Mouse (Mus musculus) WW6 (cell line): Measurements from ENCODE around the gene Arhgef19.

Source experiments
- DNase-seq: peaks from one replicate; pipeline ENCODE4 v3.0.0-alpha.2; 2013; ENCODE audit warnings: low read depth, low spot score

The Arhgef19 gene

DNA sequence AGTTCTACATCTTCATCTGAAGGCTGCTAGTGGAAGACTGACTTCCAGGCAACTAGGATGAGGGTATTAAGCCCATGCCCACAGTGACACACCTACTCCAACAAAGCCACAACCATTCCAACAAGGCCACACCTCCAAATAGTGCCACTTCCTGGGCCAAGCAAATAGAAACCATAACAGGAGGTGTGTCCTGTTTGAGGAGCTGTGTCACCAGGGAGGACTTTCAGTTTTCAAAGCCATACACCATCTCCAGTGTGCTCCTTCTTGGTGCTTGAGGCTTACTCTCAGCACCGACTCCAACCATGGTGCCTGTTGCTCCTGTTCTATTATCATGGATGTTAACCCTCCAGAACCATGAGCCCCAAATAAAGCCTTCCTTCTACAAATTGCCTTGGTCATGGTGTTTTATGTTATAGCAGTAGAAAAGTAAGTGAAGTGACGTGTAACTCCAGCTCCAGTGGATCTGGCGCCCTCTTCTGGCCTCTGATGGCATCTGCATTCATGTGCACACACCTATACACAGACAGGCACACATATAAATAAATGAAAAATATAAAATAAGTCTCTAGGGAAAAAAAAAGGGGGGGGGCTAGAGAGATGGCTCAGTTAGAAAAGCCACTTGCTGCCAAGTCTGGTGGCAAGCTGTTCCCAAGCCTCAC lies 26.8 kb downstream of the Arhgef19 start:
- no peak for DNase-seq

DNA sequence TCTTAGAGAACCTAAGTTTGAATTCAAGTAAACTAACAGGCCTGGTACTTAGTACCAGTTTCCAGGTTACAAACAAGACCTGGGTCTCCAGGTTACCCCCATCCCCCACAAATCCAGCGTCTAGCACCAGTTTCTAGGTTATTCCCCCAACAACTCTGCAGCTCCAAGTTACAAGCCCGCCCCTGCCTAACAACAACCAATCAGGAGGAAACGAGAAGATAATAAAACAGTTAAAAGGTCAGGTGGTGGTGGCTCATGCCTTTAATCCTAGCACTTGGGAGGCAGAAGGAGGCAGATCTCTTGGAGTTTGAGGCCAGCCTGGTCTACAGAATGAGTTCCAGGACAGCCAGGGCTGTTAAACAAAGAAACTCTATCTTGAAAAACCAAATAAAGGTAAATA lies 28.0 kb downstream of the Arhgef19 start:
- DNase-seq, result no peak

DNA sequence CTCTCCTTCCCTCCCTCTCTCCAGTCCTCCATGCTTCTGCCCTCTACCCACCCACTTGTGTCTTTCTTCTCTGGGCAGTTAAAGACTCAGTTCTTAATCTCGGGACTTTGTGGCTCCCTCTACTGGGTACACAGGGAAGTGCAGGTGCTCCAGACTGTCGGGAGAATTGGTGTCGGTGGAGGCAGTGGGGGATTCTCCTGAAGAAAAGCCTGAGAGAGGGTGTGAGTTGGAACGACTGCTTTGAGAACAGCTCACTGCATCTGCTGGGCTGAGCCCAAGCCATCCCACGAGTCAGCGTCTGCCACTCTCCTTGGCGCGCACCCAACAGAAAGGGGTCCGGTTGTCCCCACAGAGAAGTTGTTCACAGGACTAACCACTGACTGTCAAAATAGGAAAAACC lies 28.5 kb downstream of the Arhgef19 start:
- peak; percentile 63 for DNase-seq

DNA sequence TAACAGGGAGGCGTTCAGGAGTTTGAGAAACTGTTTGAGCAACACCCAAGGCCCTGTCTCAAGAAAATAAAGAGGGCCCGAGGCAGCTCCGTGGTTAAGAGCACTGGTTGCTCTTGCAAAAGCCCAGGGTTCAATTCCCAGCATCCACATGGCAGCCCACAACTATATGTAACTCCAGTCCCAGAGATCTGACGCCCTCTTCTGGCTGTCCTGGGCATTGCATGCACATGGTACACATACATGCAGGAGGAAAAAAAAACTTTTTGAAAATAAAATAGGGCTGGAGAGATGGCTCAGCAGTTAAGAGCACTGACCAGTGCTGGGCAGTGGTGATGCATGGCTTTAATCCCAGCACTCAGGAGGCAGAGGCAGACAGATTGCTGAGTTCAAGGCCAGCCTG lies 29.1 kb downstream of the Arhgef19 start:
- no peak for DNase-seq

DNA sequence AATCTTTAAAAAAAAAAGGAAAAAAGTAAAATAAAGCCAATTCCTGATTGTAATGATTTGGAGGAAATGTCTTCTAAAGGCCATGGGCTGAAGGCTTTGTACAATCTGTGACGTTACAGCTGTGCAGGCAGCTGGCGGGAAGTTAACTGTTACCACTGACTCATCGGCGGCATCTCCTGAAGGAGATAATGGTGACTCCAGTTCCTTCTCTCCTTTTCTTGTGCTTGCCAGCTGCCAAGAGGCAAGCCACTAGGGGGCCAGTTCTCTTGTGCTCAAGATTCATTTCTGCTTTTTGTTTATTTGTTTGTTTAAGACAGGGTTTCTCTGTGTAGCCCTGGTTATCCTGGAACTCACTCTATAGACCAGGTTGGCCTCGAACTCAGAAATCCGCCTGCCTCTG lies 29.8 kb downstream of the Arhgef19 start:
- no peak for DNase-seq

- peak; percentile 80 for DNase-seq
Observed at GRCm38 (mm10) chr4:141270201-141270940, 31.1 kb downstream of the Arhgef19 start.

DNA sequence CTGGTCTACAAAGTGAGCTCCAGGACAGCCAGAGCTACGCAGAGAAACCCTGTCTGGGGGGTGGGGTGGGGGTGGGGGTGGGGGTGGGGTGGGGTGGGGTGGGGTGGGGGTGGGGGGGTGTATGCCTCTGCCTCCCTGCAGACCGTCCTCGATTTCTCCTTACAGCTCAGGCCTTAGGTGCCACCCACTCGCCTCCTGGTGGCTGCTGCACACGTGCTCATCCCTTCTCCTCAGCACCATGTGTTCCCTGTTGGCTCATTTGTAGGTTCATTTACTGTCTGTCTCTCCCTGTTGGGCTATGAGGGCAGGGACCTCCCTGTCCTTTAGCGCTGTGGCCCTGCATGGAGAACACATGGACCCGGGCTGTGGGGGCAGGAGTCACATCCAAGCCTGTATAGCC lies 31.9 kb downstream of the Arhgef19 start:
- DNase-seq, result no peak

GRCm38 (mm10) chr4:141271721-141272120 lies 32.4 kb downstream of the Arhgef19 start:
- DNase-seq, result no peak

DNA sequence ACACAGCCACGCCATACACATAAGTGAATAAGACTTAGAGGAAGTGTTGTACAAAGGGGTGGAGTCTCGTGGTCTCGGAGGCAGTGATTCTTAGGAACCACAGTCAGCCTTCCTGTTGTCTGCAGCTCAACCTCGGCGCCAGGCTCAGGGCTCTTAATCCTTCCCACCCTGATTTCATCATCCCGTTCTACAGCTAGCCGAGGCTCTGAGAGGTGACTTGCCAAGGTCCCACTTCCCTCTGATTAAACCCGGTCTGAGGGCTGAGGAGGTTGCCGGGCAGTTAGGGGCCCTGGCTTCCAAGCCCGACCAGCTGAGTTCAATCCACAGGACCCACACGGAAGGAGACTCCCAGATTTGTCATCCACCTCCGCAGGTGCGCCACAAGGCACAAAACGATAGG lies 33.6 kb downstream of the Arhgef19 start:
- DNase-seq, result no peak

DNA sequence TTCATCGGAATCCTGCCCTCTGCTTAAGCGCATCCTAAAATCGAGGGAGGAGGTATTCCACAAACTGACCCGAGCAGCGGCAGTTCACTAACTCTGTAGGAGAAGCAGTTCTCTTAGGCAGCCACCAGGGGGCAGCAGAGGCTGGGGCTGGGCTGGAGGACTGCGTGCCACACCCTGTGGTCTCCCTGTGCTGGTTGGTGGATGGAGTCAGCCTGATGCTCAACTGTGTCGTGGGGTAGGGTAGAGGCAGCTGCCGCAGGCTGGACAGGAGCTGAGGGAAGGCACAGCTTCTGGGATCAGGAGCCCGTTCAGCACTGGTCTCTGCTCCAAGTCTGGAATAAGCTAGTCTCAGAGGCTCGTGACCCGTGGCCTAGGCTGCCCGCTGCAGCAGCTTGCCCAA lies 34.0 kb downstream of the Arhgef19 start:
- peak; percentile 82 for DNase-seq

DNA sequence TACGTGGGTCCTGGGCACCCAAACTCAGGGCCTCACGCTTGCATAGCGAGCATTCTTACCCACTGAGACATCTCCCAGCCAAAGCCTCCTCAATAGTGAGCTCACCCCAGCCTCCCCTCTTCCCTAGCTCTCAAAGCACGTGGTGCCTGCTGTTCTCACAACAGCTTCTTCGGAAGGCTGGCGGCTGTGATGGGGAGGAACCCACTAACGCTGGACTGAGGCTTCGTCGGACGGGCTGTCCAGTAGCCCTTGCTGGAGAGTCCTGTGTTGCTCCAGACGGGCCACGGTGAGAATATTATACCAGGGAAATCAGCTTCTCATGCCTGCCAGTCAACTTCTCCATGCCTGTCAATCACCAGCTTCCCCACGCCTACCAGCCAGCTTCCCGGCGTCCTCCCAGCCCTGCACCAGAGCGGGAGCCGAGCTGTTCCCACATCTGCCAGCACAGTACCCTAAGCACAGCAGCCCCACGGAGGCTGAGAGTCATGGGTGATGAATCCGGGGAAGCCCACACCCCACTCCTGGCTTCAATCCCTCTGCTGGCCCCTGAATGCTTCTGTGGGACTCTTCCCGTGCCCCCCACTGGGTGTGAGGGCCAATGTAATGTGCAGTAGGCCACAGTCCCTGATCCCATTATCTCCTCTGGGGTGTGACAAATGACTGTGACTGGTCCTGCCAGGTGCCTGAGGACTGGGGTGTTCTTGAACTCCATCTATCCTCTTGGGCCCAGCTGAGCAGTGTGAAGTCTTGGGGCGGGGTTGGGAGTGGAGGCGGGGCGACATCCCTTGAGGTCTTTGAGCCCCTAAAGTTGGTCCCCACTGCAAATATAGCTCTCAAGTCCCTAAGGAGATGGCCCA lies 35.4 kb downstream of the Arhgef19 start:
- DNase-seq, result no peak

DNA sequence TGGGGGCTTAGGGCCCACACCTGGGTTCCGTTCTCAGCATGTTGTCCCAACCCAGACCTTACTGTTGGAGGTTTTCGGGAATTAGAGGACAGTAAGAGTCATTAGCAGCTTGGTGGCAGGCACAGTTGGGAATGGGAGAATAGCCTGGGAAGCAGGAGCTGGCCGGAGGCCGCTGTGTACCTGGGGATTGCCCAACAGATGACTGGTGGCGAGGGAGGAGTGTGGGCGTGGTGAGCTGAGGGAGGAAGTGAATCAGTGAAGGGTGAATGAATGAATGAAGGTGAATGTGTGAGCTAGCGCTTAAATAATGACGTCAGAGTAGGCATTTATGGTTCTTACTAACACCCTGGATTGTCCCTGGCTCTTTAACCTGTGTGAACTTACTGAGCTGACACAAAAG lies 37.9 kb downstream of the Arhgef19 start:
- no peak for DNase-seq

GRCm38 (mm10) chr4:141278154-141278553 lies 38.9 kb downstream of the Arhgef19 start:
- DNase-seq, result no peak

DNA sequence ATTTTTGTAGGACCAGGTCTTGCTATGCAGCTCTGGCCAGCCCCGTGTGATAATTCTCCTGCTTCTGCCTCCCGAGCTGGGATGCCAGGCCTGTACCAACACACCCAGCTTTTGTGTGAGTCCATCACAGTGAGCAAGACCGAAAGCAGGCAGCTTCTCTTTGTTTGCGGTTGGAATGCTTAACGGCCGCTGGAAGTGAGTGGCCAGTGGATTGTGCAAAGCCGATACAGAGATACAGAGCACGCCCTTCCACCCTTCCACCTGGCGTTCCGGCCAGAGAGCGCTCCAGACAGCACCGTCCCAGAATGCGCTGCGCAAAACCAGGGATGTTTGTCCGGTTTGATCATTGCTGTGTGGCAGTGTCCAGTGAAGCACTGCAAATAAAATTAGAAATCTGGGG lies 40.0 kb downstream of the Arhgef19 start:
- no peak for DNase-seq

- no peak for DNase-seq
Observed at GRCm38 (mm10) chr4:141279783-141280182, 40.5 kb downstream of the Arhgef19 start.

GRCm38 (mm10) chr4:141280471-141280870 lies 41.2 kb downstream of the Arhgef19 start:
- DNase-seq, result no peak

DNA sequence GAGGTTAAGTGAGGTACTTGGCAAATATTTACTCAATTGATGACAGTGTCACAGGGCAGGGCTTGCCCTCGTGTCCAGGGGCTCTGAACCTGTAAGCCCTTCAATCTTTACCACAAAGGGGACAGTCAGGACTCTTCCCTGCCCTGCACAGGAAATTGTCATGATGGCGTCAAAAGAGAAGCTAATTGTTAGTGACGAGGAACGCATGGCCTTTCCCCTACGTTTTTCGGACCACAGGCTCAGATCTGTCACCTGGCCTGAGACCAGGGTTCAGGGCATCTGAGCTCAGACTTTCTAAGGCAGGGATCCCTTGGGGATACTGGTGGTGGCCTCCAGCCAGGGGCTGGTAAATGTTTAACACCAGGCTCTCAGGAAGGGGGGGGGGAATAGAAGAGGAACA lies 41.9 kb downstream of the Arhgef19 start:
- DNase-seq, result no peak

DNA sequence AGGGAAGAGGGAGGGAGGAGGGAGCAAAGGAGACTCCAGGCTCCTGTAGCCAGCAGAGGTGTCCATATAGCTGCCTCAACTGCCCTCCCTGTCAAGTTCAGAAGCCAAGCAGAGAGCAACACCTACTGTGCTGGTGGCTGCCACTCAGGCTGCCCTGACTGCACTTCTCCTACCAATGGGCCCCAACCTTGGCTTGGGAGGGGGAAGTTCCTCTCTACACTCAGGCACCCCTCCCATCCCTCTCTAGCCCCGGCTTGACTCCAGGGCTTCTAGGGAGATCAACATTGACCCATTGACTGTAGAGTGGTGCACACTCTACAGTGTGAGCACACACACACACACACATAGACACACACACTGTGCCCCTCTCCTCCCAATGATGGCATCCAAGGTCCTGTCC lies 42.3 kb downstream of the Arhgef19 start:
- no peak for DNase-seq

- DNase-seq, result no peak
Observed at GRCm38 (mm10) chr4:141282087-141282486, 42.8 kb downstream of the Arhgef19 start.

DNA sequence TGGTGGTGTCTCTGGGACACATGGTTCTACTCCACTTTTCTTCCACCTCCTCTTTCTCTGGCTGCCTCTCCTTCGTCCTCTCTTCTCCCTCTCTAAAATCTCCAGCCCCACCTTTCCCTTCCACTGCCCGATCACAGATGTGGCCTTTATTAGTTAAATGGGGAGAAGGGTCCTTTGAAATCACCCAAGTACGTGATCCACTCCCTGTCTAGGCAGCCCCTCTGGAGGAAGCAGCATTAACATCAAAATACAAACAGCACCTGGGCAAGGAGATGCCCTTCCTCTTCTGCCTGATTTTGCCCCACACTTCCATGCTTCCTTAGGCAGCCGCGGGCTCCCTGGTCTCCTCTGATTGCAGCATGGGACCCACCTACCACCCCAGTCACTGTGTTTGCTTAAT lies 43.3 kb downstream of the Arhgef19 start:
- DNase-seq, result no peak

DNA sequence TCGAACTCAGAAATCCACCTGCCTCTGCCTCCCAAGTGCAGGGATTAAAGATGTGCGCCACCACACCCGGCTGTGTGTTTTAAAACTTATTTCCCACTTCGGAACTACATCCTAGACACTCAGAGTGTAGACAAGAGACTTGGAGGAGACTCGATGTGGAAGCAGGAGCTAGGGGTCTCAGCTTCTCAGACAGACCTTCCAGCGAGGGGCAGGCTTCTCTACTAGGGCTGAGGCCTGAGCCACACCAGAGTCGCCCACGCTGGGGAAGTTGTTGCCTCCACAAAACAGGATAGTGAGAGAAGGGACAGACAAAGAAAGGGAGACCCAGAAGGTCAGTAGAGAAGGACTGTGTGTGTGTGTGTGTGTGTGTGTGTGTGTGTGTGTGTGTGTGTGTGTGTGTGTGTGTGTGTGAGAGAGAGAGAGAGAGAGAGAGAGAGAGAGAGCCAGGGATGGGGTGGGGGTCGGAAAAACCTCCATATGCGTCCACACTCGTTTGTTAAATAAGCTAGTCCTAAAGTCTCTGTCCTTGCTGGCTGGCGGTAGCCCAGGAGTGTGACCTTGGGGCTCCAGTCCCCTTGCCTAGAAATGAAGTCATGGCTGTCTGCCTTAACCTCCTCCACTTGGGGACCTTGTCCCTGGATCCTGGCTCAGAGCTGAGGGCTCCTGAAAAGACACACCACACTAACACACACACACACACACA lies 44.0 kb downstream of the Arhgef19 start:
- DNase-seq, result no peak

DNA sequence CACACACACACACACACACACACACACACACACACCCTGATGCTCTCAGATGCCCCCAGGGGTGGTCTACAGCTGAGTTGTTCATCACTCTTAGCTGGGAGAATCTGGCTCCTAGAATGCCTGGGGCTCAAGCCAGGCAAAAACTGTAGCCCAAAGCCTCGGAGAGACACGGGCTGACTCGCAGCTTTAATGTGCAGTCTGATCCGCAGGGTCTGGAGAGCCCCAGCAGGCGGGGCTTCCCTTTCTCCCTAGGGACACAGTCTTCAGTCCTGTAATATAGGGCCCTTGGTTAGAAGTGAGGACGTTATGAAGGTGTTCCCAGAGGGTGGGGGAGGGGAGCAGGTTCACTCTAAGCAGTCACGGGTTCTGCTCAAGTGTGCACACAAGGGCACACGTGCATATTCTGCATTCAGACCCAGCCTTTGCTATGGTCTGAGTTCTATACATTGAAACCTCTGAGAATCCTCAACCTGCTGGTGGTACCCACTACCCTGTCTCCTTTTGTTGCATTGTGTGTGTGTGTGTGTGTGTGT lies 44.6 kb downstream of the Arhgef19 start:
- DNase-seq, result no peak
